Mouse (Mus musculus) megakaryocyte-erythroid progenitor cell, adult 5-6 weeks (primary cell): ENCODE measurements around the gene Furin. TPM values are rescaled to one million over a fixed set of nuclear protein-coding genes. Genes with fewer than 3 reads are reported as not detected.
"Not testable (repeated sequence)": the region's sequence is repeated elsewhere in the genome, so short reads cannot be mapped to it uniquely, and the experiment has no call there.

ENCODE experiments used
- ATAC-seq: replicated peaks from 2 replicates; pipeline ENCODE4 v1.8.0; 2016; ENCODE audit warnings: mild to moderate bottlenecking, inconsistent platforms; ENCODE audit not compliant: severe bottlenecking, poor library complexity, low FRiP score, low TSS enrichment
- total RNA-seq, 2 experiments: library from RNA; stranded (forward) in 1 of 2; stranded (reverse) in 1 of 2; fragments of 200-1000, 215-1000 nt in 1 of 2; fragments of >200 nt in 1 of 2; fragmentation: Nextera tagmentation in 1 of 2; gene quantifications; 2 replicates each; pipeline ENCODE4 v1.2.3; 2014 to 2017

Gene Furin
- total RNA-seq, 2 experiments from 2014 or later = 10.0 to 24.9 TPM

- ATAC-seq = no peak
These were observed 1.7 kb downstream of the Furin start for GRCm38 (mm10) chr7:80403551-80403950.

GRCm38 (mm10) chr7:80402651-80403321 is 2.5 kb downstream of the Furin start:
- no peak for ATAC-seq

DNA sequence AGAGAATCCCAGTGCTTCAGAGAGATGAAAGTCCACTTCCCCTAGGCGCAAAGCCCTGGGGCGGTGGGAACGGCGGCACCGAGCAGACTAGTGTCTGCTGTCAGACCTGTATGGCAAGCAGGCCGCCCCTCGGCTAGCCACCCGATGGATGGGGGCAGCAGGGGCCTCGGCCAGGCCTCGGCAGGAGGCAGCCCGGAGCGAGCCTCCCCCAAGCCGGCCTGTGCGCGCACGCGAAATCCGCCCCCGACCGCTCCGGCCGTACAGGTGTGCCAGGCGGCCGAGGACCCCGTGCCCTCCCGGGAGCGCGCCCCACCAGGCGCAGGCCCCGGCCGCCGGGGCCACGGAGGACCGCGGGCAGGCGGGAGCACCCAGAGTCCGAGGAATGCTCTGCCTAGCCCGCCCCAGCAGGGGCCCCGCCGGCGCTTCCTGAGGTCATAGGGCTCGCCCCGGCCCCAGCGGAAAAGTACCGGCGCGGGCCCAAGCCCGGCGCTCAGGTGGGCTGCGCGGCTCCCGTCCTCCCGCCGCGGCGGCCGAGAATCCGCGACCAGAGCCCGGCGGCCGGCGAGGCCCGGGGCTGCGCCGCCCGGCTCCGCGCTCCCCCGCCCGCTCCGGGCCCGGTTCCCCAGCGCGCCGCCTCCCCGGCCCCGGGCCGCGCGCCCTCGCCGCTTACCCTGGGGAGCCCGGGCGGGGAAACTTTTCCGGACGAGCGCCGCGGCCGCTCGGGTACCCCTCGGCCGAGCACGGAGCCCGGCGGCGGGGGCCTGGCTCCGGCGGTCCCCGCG is 3.2 kb downstream of the Furin start:
- no peak for ATAC-seq

- ATAC-seq = no peak
These were observed 4.0 kb downstream of the Furin start for GRCm38 (mm10) chr7:80401041-80401859.

GRCm38 (mm10) chr7:80400571-80400970 is 4.7 kb downstream of the Furin start:
- ATAC-seq = no peak

DNA sequence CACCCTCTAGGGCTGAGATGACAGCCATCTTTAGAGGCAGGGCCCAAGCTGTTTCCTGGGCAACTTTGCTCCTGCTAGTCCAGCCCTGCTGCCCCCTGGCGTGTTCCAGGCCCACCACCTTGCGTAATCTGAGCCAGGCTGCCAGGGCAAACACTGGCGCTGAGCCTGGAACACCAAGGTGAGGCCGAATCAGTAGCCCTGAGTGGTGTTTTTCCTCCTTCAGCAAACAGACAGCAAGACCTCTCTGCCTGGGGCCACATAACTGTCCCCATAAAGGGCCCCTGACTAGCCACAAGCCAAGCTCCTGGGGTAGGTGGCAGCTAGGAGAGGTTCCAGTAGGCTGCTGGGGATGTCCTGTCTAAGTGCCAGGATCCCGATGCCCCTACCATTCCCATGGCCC is 5.1 kb downstream of the Furin start:
- ATAC-seq = no peak

GRCm38 (mm10) chr7:80398654-80399444 is 6.4 kb downstream of the Furin start:
- no peak for ATAC-seq

DNA sequence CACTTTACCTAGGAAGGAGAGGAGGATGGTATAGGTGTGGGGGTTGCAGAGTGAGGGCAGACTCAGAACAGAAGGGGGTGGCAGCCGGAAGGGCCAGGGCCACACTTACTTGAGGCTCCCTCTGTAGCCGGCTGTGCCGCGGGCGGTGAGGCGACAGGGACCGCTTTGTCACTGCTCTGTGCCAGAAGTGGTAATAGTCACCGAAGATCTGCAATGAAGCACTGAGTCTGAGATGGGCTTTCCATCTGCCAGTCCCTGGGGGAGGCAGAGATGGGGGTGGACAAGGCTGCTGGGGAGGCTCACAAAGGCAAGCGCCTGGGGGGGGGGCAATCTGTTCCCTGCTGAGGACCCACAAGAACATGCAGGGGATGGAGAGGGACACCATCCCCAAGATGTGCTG is 7.2 kb downstream of the Furin start:
- no peak for ATAC-seq

DNA sequence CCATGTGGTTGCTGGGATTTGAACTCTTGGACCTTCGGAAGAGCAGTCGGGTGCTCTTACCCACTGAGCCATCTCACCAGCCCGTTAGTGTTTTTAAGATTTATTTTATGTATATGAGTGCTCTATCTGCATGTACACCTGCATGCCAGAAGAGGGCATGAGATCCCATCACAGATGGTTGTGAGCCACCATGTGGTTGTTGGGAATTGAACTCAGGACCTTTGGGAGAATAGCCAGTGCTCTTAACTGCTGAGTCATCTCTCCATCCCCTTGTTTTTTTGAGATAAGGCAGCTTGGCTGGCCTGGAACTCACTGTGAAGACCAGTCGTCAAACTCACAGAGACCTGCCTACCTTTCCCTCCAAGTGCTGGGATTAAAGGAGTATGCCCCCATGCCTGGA is 8.8 kb downstream of the Furin start:
- ATAC-seq = not testable (repeated sequence)

- ATAC-seq = no peak
These were observed 10.6 kb downstream of the Furin start for GRCm38 (mm10) chr7:80394600-80394999.

- ATAC-seq = no peak
These were observed 13.1 kb downstream of the Furin start for GRCm38 (mm10) chr7:80392119-80392518.

- ATAC-seq = no peak
These were observed 17.3 kb downstream of the Furin start, which contains the start of gene Fes for GRCm38 (mm10) chr7:80387633-80388543. Gene Fes, minus strand, starts transcription at chr7:80387946.

DNA sequence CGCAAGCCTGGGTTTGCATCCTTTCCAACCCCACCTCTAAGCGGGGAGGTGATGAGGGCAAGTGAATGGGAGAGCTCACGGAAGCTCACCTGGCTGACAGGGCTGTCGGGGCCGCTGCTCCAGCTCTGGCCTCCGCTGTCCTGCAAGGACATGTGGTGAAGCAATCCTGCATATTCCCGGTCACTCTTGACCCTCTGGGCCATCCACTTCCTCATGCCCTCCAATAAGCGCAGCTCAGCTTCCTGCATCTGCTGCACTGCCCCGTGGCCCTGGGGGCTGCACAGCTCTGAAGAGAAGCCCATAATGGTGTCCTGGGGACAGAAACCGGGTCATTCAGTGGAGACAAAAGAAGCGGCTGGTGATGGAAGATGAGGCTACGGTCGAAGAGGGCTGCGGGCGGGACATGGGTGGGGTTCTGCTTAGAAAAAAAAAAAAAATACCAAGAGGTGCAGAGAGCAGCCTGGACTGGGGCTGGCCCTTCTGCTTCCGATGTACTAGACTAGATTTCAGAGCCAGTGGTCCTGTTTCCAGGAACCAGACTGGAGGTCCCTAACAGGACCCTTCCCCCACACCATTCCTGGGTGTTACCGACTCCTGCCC is 18.1 kb downstream of the Furin start:
- ATAC-seq = peak; percentile 19; the same call in 1 of the 2 replicates

GRCm38 (mm10) chr7:80386235-80386930 is 18.9 kb downstream of the Furin start:
- peak; percentile 56 for ATAC-seq

GRCm38 (mm10) chr7:80382919-80383318 is 22.3 kb downstream of the Furin start:
- ATAC-seq = no peak

DNA sequence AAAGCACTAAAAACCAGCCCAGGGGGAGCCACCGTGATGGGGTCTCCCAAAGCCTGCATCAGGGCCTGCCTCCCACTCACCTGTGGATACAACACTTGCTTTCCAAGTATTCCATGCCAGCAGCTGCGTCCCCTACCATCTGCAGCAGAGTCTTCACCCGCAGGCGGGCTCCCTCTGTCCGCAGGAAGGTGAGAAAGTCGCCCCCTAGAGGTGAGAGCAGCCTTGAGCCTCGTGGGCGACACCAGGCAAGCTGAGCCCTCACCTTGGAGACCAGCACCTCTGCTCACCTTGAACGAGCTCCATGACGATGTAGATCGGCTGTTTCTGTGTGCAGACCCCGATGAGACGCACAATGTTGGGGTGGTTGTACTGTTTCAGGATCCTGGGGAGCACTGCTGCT is 25.7 kb downstream of the Furin start:
- no peak for ATAC-seq

- no peak for ATAC-seq
These were observed 27.8 kb downstream of the Furin start for GRCm38 (mm10) chr7:80377471-80377870.
